Mouse (Mus musculus) hindbrain, embryonic 12.5 days (tissue): Measurements from ENCODE around the gene Bmt2. TPM values are rescaled to one million over a fixed set of nuclear protein-coding genes. Genes with fewer than 3 reads are reported as not detected.
A peak's percentile ranks its signal among the peaks of the same experiment; 100 is the strongest.

Source experiments
- ATAC-seq: fragments of 200-750 bp; cut with Nextera tagmentation; 2 replicates; pipeline ENCODE4 v1.8.0; 2017; ENCODE audit warnings: moderate TSS enrichment; ENCODE audit not compliant: low FRiP score
- H3K27ac ChIP-seq: fragments of 300-500 bp; sonication (generic); 2 replicates; pipeline ENCODE4 v1.5.1; 2016; ENCODE audit warnings: mild to moderate bottlenecking
- H3K27me3 ChIP-seq: fragments of 300-500 bp; sonication (generic); 2 replicates; pipeline ENCODE4 v1.6.1; 2016; ENCODE audit warnings: mild to moderate bottlenecking
- H3K36me3 ChIP-seq: fragments of 300-500 bp; sonication (generic); 2 replicates; pipeline ENCODE4 v1.6.1; 2016; ENCODE audit warnings: mild to moderate bottlenecking
- H3K4me1 ChIP-seq: fragments of 300-500 bp; sonication (generic); 2 replicates; pipeline ENCODE4 v1.6.1; 2016
- H3K4me2 ChIP-seq: fragments of 300-500 bp; sonication (generic); replicated peaks from 2 replicates; pipeline ENCODE4 v1.6.1; 2016; ENCODE audit warnings: mild to moderate bottlenecking
- H3K4me3 ChIP-seq: fragments of 300-500 bp; sonication (generic); 2 replicates; pipeline ENCODE4 v1.5.1; 2016; ENCODE audit warnings: mild to moderate bottlenecking
- H3K9ac ChIP-seq: fragments of 300-500 bp; sonication (generic); 2 replicates; pipeline ENCODE4 v1.6.1; 2016; ENCODE audit warnings: mild to moderate bottlenecking, moderate library complexity
- H3K9me3 ChIP-seq: fragments of 300-500 bp; sonication (generic); replicated peaks from 2 replicates; pipeline ENCODE4 v1.6.1; 2016; ENCODE audit warnings: mild to moderate bottlenecking
- WGBS: fragments of 180-500 bp; shearing (Covaris S2); methylation state at CpG from one replicate; pipeline ENCODE4 v1.1.7; 2016; 5-methylcytosine and 5-hydroxymethylcytosine counted together
- polyA plus RNA-seq: library from polyadenylated mRNA; unstranded; fragments of >200 nt; fragmentation: Nextera tagmentation; extraction: Ambion mirVana; gene quantifications from 2 replicates; pipeline ENCODE4 v1.2.1, GENCODE M21; 2016

Bmt2 gene
- polyA plus RNA-seq, 1 experiment from 2014 or later, result 23.8 TPM

- ATAC-seq, result no peak
- H3K27ac ChIP-seq, result no peak overlapping the region
- no peaks in the 10 kb centered on the region for H3K36me3 ChIP-seq
- no peak overlapping the region for H3K4me3 ChIP-seq
- no peaks in the 10 kb centered on the region for H3K27me3 ChIP-seq
- H3K4me2 ChIP-seq, result no peak overlapping the region
- H3K4me1 ChIP-seq, result no peaks in the 10 kb centered on the region
- H3K9me3 ChIP-seq, result no peaks in the 10 kb centered on the region
- 78% methylated on average over 3 of the region's 3 CpGs for WGBS
- H3K9ac ChIP-seq, result no peak overlapping the region
Observed at GRCm38 (mm10) chr6:13613671-13614070, 64.1 kb downstream of the Bmt2 start.

DNA sequence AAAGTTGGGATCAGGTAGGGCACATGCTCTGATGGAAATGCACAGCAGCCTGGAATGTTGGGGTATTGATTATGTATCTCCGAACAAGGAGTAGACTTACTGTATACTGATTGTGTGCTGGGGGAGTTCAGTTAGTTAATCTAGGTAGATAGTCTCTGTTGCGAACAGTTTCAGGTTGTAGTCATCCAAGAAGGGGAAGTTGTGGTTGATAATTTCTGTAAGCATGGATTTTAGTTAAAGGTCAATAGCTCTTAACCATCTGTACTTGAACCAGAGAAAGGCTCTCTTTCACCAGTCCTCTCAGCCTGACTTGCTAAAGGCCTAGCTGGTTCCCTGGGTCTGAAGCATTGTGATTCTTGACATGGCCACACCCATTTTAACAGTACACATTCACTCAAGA is 66.9 kb downstream of the Bmt2 start:
- ATAC-seq, result no peak
- Histone ChIP-seq H3K27me3 (no peaks in the 10 kb centered on the region), H3K27ac (no peak overlapping the region), H3K4me3 (no peak overlapping the region), H3K4me1 (peaks cover 10% of the 10 kb centered on the region), H3K9ac (no peak overlapping the region), H3K9me3 (no peaks in the 10 kb centered on the region), H3K36me3 (no peaks in the 10 kb centered on the region), H3K4me2 (no peak overlapping the region)
- WGBS, result 94% methylated on average over 2 of the region's 2 CpGs

DNA sequence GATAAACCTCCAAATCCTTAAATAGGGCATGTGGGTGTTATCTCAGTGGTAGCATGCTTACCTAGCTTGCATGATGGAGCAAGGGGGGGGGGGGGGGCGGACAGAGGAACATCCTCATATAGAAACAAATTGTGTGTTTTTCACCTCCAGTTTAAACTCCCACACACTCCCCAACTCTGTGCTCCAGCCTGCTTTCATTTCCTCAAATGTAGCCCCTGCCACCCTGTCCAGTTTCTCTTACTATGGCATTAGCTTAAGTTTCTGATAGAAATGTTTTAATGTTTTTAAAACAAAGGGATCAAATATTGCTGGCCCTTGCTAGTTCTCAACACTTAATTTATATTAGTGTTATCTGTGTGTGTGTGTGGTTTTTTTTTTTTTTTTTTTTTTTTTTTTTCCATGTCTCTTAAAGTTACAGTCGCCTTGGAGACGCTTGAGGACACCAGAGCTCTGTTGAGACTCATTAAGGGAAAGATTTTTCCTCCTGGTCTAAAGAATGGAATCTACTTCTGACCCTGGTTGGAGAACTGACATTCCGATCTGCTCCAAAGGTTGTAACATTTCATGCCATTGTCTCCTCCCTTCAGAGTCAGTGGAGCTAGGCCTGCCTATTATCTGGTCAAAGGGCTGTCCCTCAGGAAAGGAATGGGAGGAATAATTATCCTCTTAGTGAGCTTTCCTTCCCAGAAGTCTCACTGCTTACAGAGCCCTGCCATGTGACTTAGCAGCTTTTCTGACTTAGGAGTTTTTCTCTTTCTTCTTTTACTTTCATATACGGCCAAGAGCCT is 68.2 kb downstream of the Bmt2 start:
- H3K27me3 ChIP-seq, result no peaks in the 10 kb centered on the region
- no peaks in the 10 kb centered on the region for H3K36me3 ChIP-seq
- ATAC-seq, result no peak
- H3K9me3 ChIP-seq, result no peaks in the 10 kb centered on the region
- H3K27ac ChIP-seq, result no peak overlapping the region
- H3K4me1 ChIP-seq, result peaks cover 10% of the 10 kb centered on the region
- H3K4me2 ChIP-seq, result no peak overlapping the region
- no peak overlapping the region for H3K9ac ChIP-seq
- 41% methylated on average over 5 of the region's 5 CpGs for WGBS
- H3K4me3 ChIP-seq, result no peak overlapping the region

DNA sequence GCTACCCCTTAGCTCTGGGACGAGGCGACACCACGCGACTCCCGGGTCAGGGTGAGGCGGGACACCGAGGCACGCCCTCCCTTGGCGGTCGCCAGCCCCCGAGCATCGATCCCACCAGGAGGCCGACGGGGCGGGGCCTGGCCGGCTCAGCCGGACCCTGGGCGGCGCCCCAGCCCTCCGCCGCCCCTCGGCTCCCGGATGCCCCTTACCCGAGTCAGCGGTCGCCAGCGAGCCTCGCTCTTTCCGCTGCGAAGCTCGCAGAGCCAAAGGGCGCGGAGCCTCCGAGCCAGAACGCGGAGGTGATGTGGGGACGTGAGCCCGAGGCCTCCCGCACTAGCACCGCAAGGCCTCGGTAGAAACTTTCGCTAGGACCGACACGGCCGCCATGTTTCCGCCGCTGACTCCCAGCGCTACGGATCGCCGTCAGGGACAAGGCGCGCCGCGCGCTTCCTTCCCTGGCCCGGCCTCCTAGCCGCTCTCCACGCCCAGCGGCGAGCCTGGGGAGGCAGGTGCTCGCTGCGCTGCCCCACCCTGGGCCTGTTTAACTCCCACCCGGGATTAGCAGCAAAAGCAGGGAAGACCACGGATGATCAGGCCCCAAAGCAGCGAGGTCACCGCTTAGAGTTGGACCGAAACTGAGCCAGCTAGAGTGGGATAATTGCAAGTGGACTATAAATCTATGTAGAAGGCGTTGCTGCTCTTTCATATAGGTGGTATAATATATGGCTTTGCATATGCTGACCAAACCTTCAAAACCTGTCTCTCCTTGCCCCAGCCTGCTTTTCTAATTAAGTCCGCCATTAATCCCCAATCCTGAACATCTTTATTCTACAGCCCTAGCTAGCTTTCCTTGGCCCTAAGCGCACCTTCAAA is 69.9 kb downstream of the Bmt2 start, which contains the start of gene Tmem168:
Gene Tmem168, minus strand, starts transcription at position 480 of the 873 bp plus-strand sequence.
- Histone ChIP-seq H3K4me2 (peak within 1 kb of the TSS; percentile 54), H3K9me3 (no peaks in the 10 kb centered on the region), H3K27ac (peak within 1 kb of the TSS; percentile 94), H3K4me1 (peaks cover 10% of the 10 kb centered on the region), H3K36me3 (no peaks in the 10 kb centered on the region), H3K4me3 (peak within 1 kb of the TSS; percentile 66), H3K27me3 (no peaks in the 10 kb centered on the region), H3K9ac (peak within 1 kb of the TSS; percentile 78)
- 2% methylated on average over 71 of the region's 71 CpGs for WGBS
- peak; percentile 98 for ATAC-seq

GRCm38 (mm10) chr6:13606921-13607620 is 70.7 kb downstream of the Bmt2 start:
- Histone ChIP-seq H3K36me3 (no peaks in the 10 kb centered on the region), H3K27ac (peak overlapping the region; percentile 94), H3K4me1 (peaks cover 10% of the 10 kb centered on the region), H3K4me3 (peak overlapping the region; percentile 66), H3K9me3 (no peaks in the 10 kb centered on the region), H3K9ac (peak overlapping the region; percentile 78), H3K27me3 (no peaks in the 10 kb centered on the region), H3K4me2 (peak overlapping the region; percentile 54)
- no peak; the same call in none of the 2 replicates for ATAC-seq
- 17% methylated on average over 15 of the region's 15 CpGs for WGBS

DNA sequence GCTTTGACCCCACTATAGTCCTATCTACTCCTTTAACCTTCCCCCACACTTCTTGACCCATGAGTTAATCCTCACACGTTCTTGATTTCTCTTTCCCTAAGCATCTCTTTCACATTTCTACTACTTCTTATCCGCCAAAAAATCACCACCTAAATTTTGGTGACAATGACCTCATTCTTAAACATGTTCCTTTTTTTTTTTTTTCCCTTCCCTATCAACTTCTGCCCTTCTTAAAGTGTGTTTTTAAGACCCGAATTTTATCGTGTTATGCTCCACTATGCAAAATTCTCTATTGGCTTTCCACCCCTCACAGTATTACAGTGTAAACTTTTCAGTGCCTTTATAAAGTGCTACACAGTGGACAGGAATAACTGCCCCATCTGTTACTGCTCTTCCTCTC is 71.4 kb downstream of the Bmt2 start:
- H3K4me3 ChIP-seq, result peak overlapping the region; percentile 66
- H3K27me3 ChIP-seq, result no peaks in the 10 kb centered on the region
- 81% methylated on average over 4 of the region's 4 CpGs for WGBS
- ATAC-seq, result no peak
- 0 out of 2 replicates have a peak, but pooled peaks cover 3% of the 10 kb centered on the region for H3K36me3 ChIP-seq
- no peak overlapping the region for H3K27ac ChIP-seq
- peaks cover 10% of the 10 kb centered on the region for H3K4me1 ChIP-seq
- no peak overlapping the region for H3K9ac ChIP-seq
- no peaks in the 10 kb centered on the region for H3K9me3 ChIP-seq
- peak overlapping the region; percentile 54 for H3K4me2 ChIP-seq

DNA sequence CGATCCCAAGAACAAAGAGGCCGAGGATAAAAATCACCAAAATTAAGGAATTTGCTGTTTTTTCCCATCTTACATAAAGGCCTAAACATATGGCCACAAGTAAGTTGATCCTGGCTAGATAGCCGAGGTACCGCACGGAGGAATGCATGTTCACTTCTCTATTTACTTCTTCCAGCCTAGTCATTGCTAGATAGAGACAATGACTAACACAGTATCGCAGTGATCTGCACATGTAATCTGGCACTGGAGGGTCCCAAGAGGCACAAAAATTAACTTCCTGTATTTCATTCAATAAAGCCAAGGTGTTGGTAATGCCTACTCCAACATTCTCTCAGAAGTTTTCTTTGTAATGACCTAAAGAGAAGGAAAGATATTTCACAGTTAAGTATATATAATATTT is 74.6 kb downstream of the Bmt2 start:
- Histone ChIP-seq H3K4me2 (no peak overlapping the region), H3K9ac (no peak overlapping the region), H3K4me3 (no peak overlapping the region), H3K9me3 (no peaks in the 10 kb centered on the region), H3K27ac (no peak overlapping the region), H3K36me3 (0 out of 2 replicates have a peak, but pooled peaks cover 3% of the 10 kb centered on the region), H3K4me1 (peaks cover 9% of the 10 kb centered on the region), H3K27me3 (no peaks in the 10 kb centered on the region)
- no peak for ATAC-seq
- WGBS, result 91% methylated on average over 6 of the region's 6 CpGs

- Histone ChIP-seq H3K9me3 (no peaks in the 10 kb centered on the region), H3K9ac (no peak overlapping the region), H3K27me3 (no peaks in the 10 kb centered on the region), H3K4me1 (peaks cover 4% of the 10 kb centered on the region), H3K27ac (no peak overlapping the region), H3K4me3 (no peak overlapping the region), H3K36me3 (0 out of 2 replicates have a peak, but pooled peaks cover 3% of the 10 kb centered on the region), H3K4me2 (no peak overlapping the region)
- ATAC-seq, result no peak
- WGBS, result 79% methylated on average over 6 of the region's 6 CpGs
Observed at GRCm38 (mm10) chr6:13601587-13601986, 76.2 kb downstream of the Bmt2 start.

DNA sequence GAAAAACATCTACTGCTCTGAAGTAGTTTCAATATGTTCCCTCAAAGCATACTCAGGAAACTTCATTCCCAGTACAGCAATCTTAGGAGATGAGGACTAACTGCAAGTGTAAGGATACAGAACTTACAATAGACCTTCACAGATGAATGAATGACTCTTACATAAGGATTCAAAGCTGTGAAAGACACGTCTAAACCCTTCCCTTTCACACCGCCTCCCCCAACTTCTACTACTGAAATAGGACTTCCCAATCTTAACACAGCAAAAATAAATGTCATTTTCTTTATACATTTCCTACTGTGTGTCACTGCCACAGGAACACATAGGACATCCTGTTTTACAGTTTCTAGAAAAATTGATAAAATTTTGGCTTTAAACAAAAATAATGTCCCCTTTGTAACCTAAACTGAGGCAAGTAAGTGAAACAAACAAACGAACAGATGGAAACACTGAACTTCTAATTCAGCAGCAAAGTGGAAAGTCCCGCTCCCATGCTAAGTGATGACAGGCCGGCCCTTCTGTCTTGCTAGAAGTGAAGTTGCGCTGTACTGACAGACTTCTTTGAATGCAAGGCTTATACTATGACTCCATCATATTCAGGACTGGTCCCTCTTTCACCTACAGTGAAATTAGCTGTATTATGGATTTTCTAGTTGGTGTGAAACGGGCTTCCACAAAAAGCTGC is 79.4 kb downstream of the Bmt2 start:
- ATAC-seq, result no peak
- WGBS, result 81% methylated on average over 7 of the region's 7 CpGs
- H3K27me3 ChIP-seq, result no peaks in the 10 kb centered on the region
- no peak overlapping the region for H3K27ac ChIP-seq
- 0 out of 2 replicates have a peak, but pooled peaks cover 3% of the 10 kb centered on the region for H3K4me1 ChIP-seq
- H3K4me3 ChIP-seq, result no peak overlapping the region
- no peak overlapping the region for H3K4me2 ChIP-seq
- H3K9me3 ChIP-seq, result no peaks in the 10 kb centered on the region
- peaks cover 15% of the 10 kb centered on the region for H3K36me3 ChIP-seq
- no peak overlapping the region for H3K9ac ChIP-seq

DNA sequence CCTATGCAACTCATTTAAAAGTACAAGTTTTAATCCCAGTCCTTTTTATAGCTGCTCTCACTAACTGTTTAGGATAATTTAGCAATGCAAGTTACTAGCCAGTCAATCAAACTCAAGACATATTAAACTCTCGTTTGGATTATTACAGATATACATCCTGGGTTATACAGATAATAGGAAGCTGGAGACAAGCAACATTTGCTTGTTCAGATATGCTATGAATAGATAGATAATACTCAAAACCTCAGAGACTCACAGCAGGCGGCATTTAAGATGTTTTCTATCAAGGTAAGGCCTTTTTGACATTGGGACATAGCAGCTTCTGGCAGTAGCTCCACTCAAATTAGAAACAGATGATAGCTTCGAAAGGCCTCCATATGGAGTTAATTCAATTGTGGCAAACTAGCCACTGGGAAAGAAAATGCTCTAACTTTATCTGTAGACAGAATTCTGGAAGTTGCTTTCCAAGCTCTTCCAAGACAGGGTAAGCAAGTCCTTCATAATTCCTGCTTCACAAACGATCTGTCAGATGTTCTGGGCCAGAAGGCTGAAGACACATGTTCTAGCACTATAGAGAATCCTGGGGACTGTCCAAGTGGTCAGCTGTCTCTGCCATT is 84.9 kb downstream of the Bmt2 start:
- Histone ChIP-seq H3K27ac (no peak overlapping the region), H3K27me3 (no peaks in the 10 kb centered on the region), H3K9ac (no peak overlapping the region), H3K4me3 (no peak overlapping the region), H3K9me3 (no peaks in the 10 kb centered on the region), H3K4me2 (no peak overlapping the region), H3K36me3 (peaks cover 41% of the 10 kb centered on the region), H3K4me1 (no peaks in the 10 kb centered on the region)
- WGBS, result 79% methylated on average over 4 of the region's 4 CpGs
- no peak for ATAC-seq

DNA sequence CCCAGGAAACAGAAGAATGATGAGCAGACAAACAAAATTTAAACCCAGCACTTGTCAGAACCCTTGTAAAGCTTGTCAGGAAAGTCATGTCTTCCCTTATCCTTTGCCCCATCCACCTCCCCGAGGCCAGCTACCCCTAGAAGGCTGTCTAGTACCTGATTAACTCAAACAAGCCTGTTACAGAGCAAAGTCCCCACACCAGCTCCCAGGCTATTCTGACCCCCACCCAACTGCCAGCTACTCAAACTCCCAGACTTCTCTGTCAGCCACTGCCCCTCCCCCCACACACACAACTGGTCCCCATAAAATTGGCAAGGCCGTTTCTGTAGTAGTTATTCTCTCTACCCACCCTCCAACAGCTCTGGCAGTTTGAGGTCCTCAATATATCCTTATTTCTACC is 91.2 kb downstream of the Bmt2 start:
- H3K36me3 ChIP-seq, result peaks cover 25% of the 10 kb centered on the region
- H3K27ac ChIP-seq, result no peak overlapping the region
- 58% methylated on average over 2 of the region's 2 CpGs for WGBS
- H3K9ac ChIP-seq, result no peak overlapping the region
- H3K4me1 ChIP-seq, result no peaks in the 10 kb centered on the region
- H3K4me2 ChIP-seq, result no peak overlapping the region
- no peaks in the 10 kb centered on the region for H3K27me3 ChIP-seq
- no peak for ATAC-seq
- no peaks in the 10 kb centered on the region for H3K9me3 ChIP-seq
- H3K4me3 ChIP-seq, result no peak overlapping the region
